Mouse (Mus musculus) liver, embryonic 15.5 days (tissue): ENCODE measurements around the gene Unc13d. TPM values are rescaled to one million over a fixed set of nuclear protein-coding genes. Genes with fewer than 3 reads are reported as not detected.
A peak's percentile ranks its signal among the peaks of the same experiment; 100 is the strongest.
"Not testable (repeated sequence)": the region's sequence is repeated elsewhere in the genome, so short reads cannot be mapped to it uniquely, and the experiment has no call there.

Experiments
- ATAC-seq: fragments of 200-750 bp; cut with Nextera tagmentation; 2 replicates; pipeline ENCODE4 v1.8.0; 2017; ENCODE audit warnings: moderate number of reproducible peaks, mild to moderate bottlenecking, moderate library complexity; ENCODE audit not compliant: insufficient read depth
- H3K27ac ChIP-seq: fragments of 300-500 bp; sonication (generic); replicated peaks from 2 replicates; pipeline ENCODE4 v1.5.1; 2015; ENCODE audit warnings: mild to moderate bottlenecking, inconsistent platforms
- H3K27me3 ChIP-seq: fragments of 300-500 bp; sonication (generic); 2 replicates; pipeline ENCODE4 v1.6.1; 2015; ENCODE audit warnings: mild to moderate bottlenecking, inconsistent platforms
- H3K36me3 ChIP-seq: fragments of 300-500 bp; sonication (generic); replicated peaks from 2 replicates; pipeline ENCODE4 v1.6.1; 2015; ENCODE audit warnings: moderate library complexity, mild to moderate bottlenecking, inconsistent platforms
- H3K4me1 ChIP-seq: fragments of 300-500 bp; sonication (generic); replicated peaks from 2 replicates; pipeline ENCODE4 v1.6.1; 2015; ENCODE audit warnings: inconsistent platforms
- H3K4me2 ChIP-seq: fragments of 300-500 bp; sonication (generic); 2 replicates; pipeline ENCODE4 v1.6.1; 2015; ENCODE audit warnings: moderate library complexity, mild to moderate bottlenecking, inconsistent platforms
- H3K4me3 ChIP-seq: fragments of 300-500 bp; sonication (generic); replicated peaks from 2 replicates; pipeline ENCODE4 v1.5.1; 2015; ENCODE audit warnings: mild to moderate bottlenecking, inconsistent platforms
- H3K9ac ChIP-seq: fragments of 300-500 bp; sonication (generic); 2 replicates; pipeline ENCODE4 v1.6.1; 2015; ENCODE audit warnings: moderate library complexity, mild to moderate bottlenecking, inconsistent platforms
- H3K9me3 ChIP-seq: fragments of 300-500 bp; sonication (generic); replicated peaks from 2 replicates; pipeline ENCODE4 v1.6.1; 2016; ENCODE audit warnings: inconsistent platforms
- WGBS: fragments of 180-500 bp; shearing (Covaris S2); methylation state at CpG from one replicate; pipeline ENCODE4 v1.1.7; 2015; ENCODE audit warnings: mixed read lengths; ENCODE audit not compliant: insufficient replicate concordance; 5-methylcytosine and 5-hydroxymethylcytosine counted together
- polyA plus RNA-seq: library from polyadenylated mRNA; unstranded; fragments of >200 nt; fragmentation: Nextera tagmentation; extraction: Ambion mirVana; gene quantifications from 2 replicates; pipeline ENCODE4 v1.2.1, GENCODE M21; 2015

The Unc13d gene
- polyA plus RNA-seq, 1 experiment from 2014 or later, result 21.4 TPM

DNA sequence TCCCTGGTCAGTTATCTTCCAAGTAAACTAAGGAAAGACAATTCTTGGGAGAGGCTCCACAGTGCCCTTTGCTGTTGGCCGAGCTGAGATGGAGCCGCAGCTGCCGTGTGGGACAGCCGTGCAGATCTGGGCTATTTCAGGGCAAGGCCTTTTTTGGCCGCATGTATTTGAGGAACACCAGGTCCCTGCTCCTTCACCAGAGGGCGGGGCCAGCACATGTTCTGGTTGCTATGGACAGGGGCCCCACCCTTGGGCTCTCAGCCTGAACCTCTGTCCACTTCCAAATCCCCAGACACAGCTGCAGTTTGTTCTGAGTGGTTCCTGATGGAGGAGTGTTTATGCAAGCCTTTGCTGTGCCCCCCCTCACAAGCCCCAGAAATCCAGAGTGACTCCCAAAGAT is 22.6 kb upstream of the Unc13d start:
- H3K4me1 ChIP-seq, result peaks cover 59% of the 10 kb centered on the region
- H3K27me3 ChIP-seq, result no peaks in the 10 kb centered on the region; the same call in 1 of the 2 replicates
- H3K9me3 ChIP-seq, result no peaks in the 10 kb centered on the region
- no peak for ATAC-seq
- H3K36me3 ChIP-seq, result no peaks in the 10 kb centered on the region
- H3K4me2 ChIP-seq, result no peak overlapping the region
- H3K27ac ChIP-seq, result no peak overlapping the region
- H3K9ac ChIP-seq, result no peak overlapping the region
- H3K4me3 ChIP-seq, result no peak overlapping the region
- 54% methylated on average over 6 of the region's 6 CpGs for WGBS

DNA sequence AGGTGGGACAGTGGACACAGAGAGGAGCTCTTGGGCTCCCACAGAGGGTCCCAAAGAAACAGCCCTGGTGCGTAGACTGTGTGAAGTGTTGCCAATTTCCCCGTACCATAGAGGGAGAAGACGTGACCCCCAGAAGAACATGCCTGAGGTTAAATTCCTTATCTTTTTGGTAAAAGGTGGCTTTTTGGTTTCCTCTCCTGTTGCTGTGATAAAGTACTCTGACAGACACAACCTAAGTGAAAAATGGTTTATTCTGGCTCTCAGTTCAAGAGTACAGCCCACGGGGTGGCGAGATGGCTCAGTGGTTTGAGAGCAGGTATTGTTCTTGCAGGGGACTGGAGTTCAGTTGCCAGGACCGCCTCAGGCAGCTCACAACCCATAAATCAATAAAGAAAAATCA is 21.7 kb upstream of the Unc13d start:
- peak overlapping the region; percentile 35; the same call in 1 of the 2 replicates for H3K27ac ChIP-seq
- WGBS, result 29% methylated on average over 6 of the region's 6 CpGs
- H3K36me3 ChIP-seq, result no peaks in the 10 kb centered on the region
- H3K4me1 ChIP-seq, result peaks cover 55% of the 10 kb centered on the region
- no peaks in the 10 kb centered on the region for H3K9me3 ChIP-seq
- no peak overlapping the region for H3K9ac ChIP-seq
- no peak overlapping the region for H3K4me3 ChIP-seq
- no peaks in the 10 kb centered on the region; the same call in 1 of the 2 replicates for H3K27me3 ChIP-seq
- H3K4me2 ChIP-seq, result no peak overlapping the region
- ATAC-seq, result no peak

DNA sequence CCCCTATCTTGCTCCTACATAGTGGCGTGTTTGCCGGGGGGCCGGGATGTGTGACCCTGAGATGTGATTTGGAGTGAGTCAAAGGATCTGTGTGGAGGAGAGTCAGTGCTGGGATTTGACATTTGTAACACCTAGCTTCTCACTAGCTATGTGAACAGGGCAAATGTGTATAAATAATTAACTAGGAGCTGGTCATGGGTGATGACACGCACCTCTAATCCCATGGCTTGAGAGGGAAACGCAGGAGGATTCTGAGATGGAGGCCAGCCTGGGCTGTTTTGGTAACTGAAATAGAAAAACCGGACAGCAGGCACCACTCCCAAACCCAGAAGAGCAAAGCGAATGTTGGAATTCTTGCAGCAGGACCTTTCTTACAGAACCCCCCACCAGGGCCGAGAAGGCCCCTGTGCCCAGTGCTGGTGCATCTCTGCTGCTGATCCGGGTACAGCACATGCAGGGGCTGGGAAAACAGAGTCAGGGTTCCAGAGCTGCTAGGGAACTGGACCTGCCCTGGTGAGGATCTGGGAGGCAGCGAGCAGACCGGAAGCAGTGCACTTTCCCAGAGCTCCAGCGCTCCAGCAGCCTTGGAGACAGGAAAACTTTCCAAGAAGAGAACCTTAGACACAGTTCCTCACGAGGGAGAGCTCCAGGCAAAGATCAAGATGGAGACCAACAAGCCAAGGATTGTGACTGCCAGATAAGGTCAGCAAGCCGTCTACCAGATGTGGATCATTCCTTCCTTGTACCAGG is 21.1 kb upstream of the Unc13d start:
- Histone ChIP-seq H3K4me2 (no peak overlapping the region), H3K27me3 (no peaks in the 10 kb centered on the region; the same call in 1 of the 2 replicates), H3K27ac (peak overlapping the region; percentile 42; the same call in 1 of the 2 replicates), H3K4me3 (no peak overlapping the region), H3K9me3 (no peaks in the 10 kb centered on the region), H3K36me3 (no peaks in the 10 kb centered on the region), H3K9ac (no peak overlapping the region), H3K4me1 (peaks cover 53% of the 10 kb centered on the region)
- no peak for ATAC-seq
- 59% methylated on average over 14 of the region's 14 CpGs for WGBS

- no peak overlapping the region for H3K27ac ChIP-seq
- no peaks in the 10 kb centered on the region for H3K36me3 ChIP-seq
- 75% methylated on average over 5 of the region's 5 CpGs for WGBS
Observed at GRCm38 (mm10) chr11:116096213-116097108, 18.7 kb upstream of the Unc13d start.

GRCm38 (mm10) chr11:116095573-116095972 is 17.8 kb upstream of the Unc13d start:
- H3K9ac ChIP-seq, result no peak overlapping the region
- no peak overlapping the region for H3K4me3 ChIP-seq
- no peaks in the 10 kb centered on the region for H3K36me3 ChIP-seq
- H3K27ac ChIP-seq, result 0 out of 2 replicates have a peak overlapping the region, but pooled peaks have one; percentile 20
- H3K27me3 ChIP-seq, result no peaks in the 10 kb centered on the region
- H3K4me1 ChIP-seq, result peaks cover 36% of the 10 kb centered on the region
- WGBS, result 8% methylated on average over 3 of the region's 3 CpGs
- no peak for ATAC-seq
- no peaks in the 10 kb centered on the region for H3K9me3 ChIP-seq
- no peak overlapping the region for H3K4me2 ChIP-seq

More at GRCm38 (mm10) chr11:116096213-116097108, 18.7 kb upstream of the Unc13d start:
- no peak overlapping the region for H3K4me2 ChIP-seq
- H3K27me3 ChIP-seq, result no peaks in the 10 kb centered on the region; the same call in 1 of the 2 replicates
- peaks cover 41% of the 10 kb centered on the region for H3K4me1 ChIP-seq
- no peak for ATAC-seq
- H3K4me3 ChIP-seq, result no peak overlapping the region
- no peaks in the 10 kb centered on the region for H3K9me3 ChIP-seq
- no peak overlapping the region for H3K9ac ChIP-seq

GRCm38 (mm10) chr11:116093771-116094565 is 16.2 kb upstream of the Unc13d start:
- Histone ChIP-seq H3K4me3 (no peak overlapping the region), H3K36me3 (no peaks in the 10 kb centered on the region), H3K9ac (0 out of 2 replicates have a peak overlapping the region, but pooled peaks have one; percentile 26), H3K27me3 (no peaks in the 10 kb centered on the region), H3K4me1 (peaks cover 21% of the 10 kb centered on the region), H3K27ac (peak overlapping the region; percentile 68), H3K9me3 (no peaks in the 10 kb centered on the region), H3K4me2 (peak overlapping the region; percentile 56)
- no peak for ATAC-seq
- 11% methylated on average over 16 of the region's 16 CpGs for WGBS

- WGBS, result 68% methylated on average over 6 of the region's 6 CpGs
- not testable (repeated sequence) for H3K27ac ChIP-seq, H3K36me3 ChIP-seq, H3K4me2 ChIP-seq, H3K9ac ChIP-seq, ATAC-seq, H3K9me3 ChIP-seq, H3K4me3 ChIP-seq, H3K27me3 ChIP-seq
- peaks cover 22% of the 10 kb centered on the region for H3K4me1 ChIP-seq
Observed at GRCm38 (mm10) chr11:116092959-116093358, 15.2 kb upstream of the Unc13d start.

- Histone ChIP-seq H3K4me1 (peaks cover 27% of the 10 kb centered on the region), H3K27ac (no peak overlapping the region), H3K9me3 (no peaks in the 10 kb centered on the region), H3K27me3 (no peaks in the 10 kb centered on the region), H3K9ac (no peak overlapping the region), H3K4me3 (no peak overlapping the region), H3K4me2 (no peak overlapping the region), H3K36me3 (no peaks in the 10 kb centered on the region)
- WGBS, result 80% methylated on average over 6 of the region's 6 CpGs
- ATAC-seq, result no peak
Observed at GRCm38 (mm10) chr11:116091591-116091990, 13.8 kb upstream of the Unc13d start.

DNA sequence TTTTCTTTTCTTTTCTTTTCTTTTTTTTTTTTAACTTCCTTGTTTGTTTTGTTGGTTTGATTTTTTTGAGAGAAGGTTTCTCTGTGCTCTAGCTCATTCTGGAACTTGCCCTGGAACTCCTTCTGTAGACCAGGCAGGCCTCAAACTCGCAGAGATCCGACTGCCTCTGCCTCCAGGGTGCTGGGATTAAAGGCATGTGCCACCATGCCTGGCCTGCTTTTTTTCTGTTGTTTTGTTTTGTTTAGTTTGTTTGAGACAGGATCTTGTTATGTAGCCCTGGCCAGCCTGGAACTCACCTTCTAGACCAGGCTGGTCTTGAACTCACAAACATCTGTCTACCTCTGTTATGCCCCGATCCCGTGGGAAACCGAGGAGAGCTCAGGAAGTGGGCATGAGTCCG is 11.8 kb upstream of the Unc13d start:
- H3K36me3 ChIP-seq, result 0 out of 2 replicates have a peak, but pooled peaks cover 10% of the 10 kb centered on the region
- H3K27me3 ChIP-seq, result no peaks in the 10 kb centered on the region
- H3K4me2 ChIP-seq, result no peak overlapping the region
- WGBS, result 77% methylated on average over 6 of the region's 6 CpGs
- peaks cover 46% of the 10 kb centered on the region for H3K4me1 ChIP-seq
- H3K9me3 ChIP-seq, result no peaks in the 10 kb centered on the region
- no peak for ATAC-seq
- no peak overlapping the region for H3K27ac ChIP-seq
- no peak overlapping the region for H3K9ac ChIP-seq
- no peak overlapping the region for H3K4me3 ChIP-seq

- peak overlapping the region; percentile 87 for H3K27ac ChIP-seq
- no peaks in the 10 kb centered on the region for H3K27me3 ChIP-seq
- no peak for ATAC-seq
- H3K4me3 ChIP-seq, result no peak overlapping the region
- 26% methylated on average over 11 of the region's 11 CpGs for WGBS
- H3K9me3 ChIP-seq, result no peaks in the 10 kb centered on the region
- no peak overlapping the region for H3K9ac ChIP-seq
- peaks cover 48% of the 10 kb centered on the region for H3K4me1 ChIP-seq
- no peak overlapping the region for H3K4me2 ChIP-seq
- peaks cover 17% of the 10 kb centered on the region for H3K36me3 ChIP-seq
Observed at GRCm38 (mm10) chr11:116088741-116089394, 11.1 kb upstream of the Unc13d start.
